26 mouse cellular contexts compared by ENCODE assay signal in genomic region chr4:119919349-119919748, GRCm38 (mm10).
DNase-seq lines count a peak whose midpoint lies in the region; ATAC-seq and TF ChIP-seq lines count a peak whose summit lies in the region.
"Had no signal": no experiment of that assay in that cellular context is flagged by ENCODE, and none has a peak within 500 bp of the region (broad histone marks: within the 10 kb centered on the region; RNA-seq: fewer than 3 reads in every experiment).

No protein-coding gene starts in this region.

- no peaks in the 10 kb centered on the region for H3K9me3 ChIP-seq in intestine, postnatal 0 days (ENCODE audit: control insufficient read depth)
- no peaks in the 10 kb centered on the region for H3K9me3 ChIP-seq in intestine, embryonic 16.5 days (ENCODE audit: control insufficient read depth, low read length)
- no peaks in the 10 kb centered on the region for H3K9me3 ChIP-seq in liver, postnatal 0 days (ENCODE audit: low read length)
- H3K9me3 ChIP-seq in liver, embryonic 12.5 days (replicated peaks) = 0 out of 2 replicates have a peak, but pooled peaks cover 5% of the 10 kb centered on the region
- peaks cover 13% of the 10 kb centered on the region for H3K9me3 ChIP-seq in CH12.LX (replicated peaks; ENCODE audit: low read length)
- H3K9me3 ChIP-seq: heart, embryonic 15.5 days; hindbrain, embryonic 15.5 days had no signal

- no peaks in the 10 kb centered on the region for H3K27me3 ChIP-seq in intestine, postnatal 0 days (replicated peaks; ENCODE audit: control insufficient read depth, insufficient read depth, low read length)
- no peaks in the 10 kb centered on the region; the same call in 1 of the 2 replicates for H3K27me3 ChIP-seq in intestine, embryonic 16.5 days (replicated peaks; ENCODE audit: control insufficient read depth, insufficient read depth, low read length)
- H3K27me3 ChIP-seq in liver, postnatal 0 days (ENCODE audit: insufficient read depth, low read length) = no peaks in the 10 kb centered on the region
- H3K27me3 ChIP-seq in liver, embryonic 12.5 days (replicated peaks) = no peaks in the 10 kb centered on the region
- no peaks in the 10 kb centered on the region for H3K27me3 ChIP-seq in CH12.LX (replicated peaks)
- H3K27me3 ChIP-seq: forebrain, embryonic 13.5 days; heart, embryonic 12.5 days; heart, embryonic 15.5 days; hindbrain, embryonic 12.5 days; hindbrain, embryonic 15.5 days had no signal

- no peak for ATAC-seq in intestine, postnatal 0 days
- ATAC-seq in intestine, embryonic 16.5 days = no peak
- ATAC-seq in liver, postnatal 0 days = no peak
- ATAC-seq in liver, embryonic 12.5 days = no peak
- ATAC-seq: activated CD4-positive, CD25-positive, alpha-beta regulatory T cell, adult 4 months; CD4-positive, CD25-positive, alpha-beta regulatory T cell, adult 4 months; forebrain, embryonic 13.5 days; forebrain, embryonic 16.5 days had no signal

- no peak for DNase-seq in liver, postnatal 0 days
- no peak for DNase-seq in CH12.LX (ENCODE audit: extremely low read depth)
- no peak for DNase-seq in right cerebral cortex, postnatal 36 days (ENCODE audit: low spot score in 2 of 2)
- DNase-seq in lung, postnatal 4 days = no peak
- DNase-seq: adrenal gland, adult 8-10 months; adrenal gland, postnatal 25 days; cerebellum, adult 11-12 months; cerebellum, adult 8-10 months; cerebellum, postnatal 10 days; cerebellum, postnatal 36 days; gastrocnemius, postnatal 10 days; gastrocnemius, postnatal 36 days; heart, postnatal 14 days had no signal

- no peak for TF ChIP-seq POLR2A in CH12.LX (IDR thresholded peaks at IDR 0.05; ENCODE audit: low read depth, low read length)
- no peak for TF ChIP-seq POLR2A in cortical plate, adult 2 months (IDR thresholded peaks at IDR 0.05; ENCODE audit: extremely low read depth, insufficient read depth, low read length)

- no peaks in the 10 kb centered on the region for H3K4me1 ChIP-seq in intestine, postnatal 0 days (replicated peaks; ENCODE audit: control insufficient read depth, insufficient read depth, low read length)
- H3K4me1 ChIP-seq in intestine, embryonic 16.5 days (ENCODE audit: control insufficient read depth, insufficient read depth, low read length) = 0 out of 2 replicates have a peak, but pooled peaks cover 2% of the 10 kb centered on the region
- no peaks in the 10 kb centered on the region for H3K4me1 ChIP-seq in liver, postnatal 0 days (ENCODE audit: insufficient read depth)
- no peaks in the 10 kb centered on the region for H3K4me1 ChIP-seq in liver, embryonic 12.5 days
- peaks cover 22 to 41% of the 10 kb centered on the region in 2 experiments for H3K4me1 ChIP-seq in CH12.LX (ENCODE audit: control insufficient read depth in 1 of 2, insufficient read depth in 2 of 2)
- H3K4me1 ChIP-seq in cortical plate, adult 2 months (ENCODE audit: control insufficient read depth, insufficient read depth, low read length) = peaks cover 9% of the 10 kb centered on the region; the same call in 1 of the 2 replicates
- H3K4me1 ChIP-seq: heart, embryonic 12.5 days; heart, embryonic 15.5 days; hindbrain, embryonic 12.5 days had no signal

- no peak overlapping the region for H3K9ac ChIP-seq in intestine, postnatal 0 days (ENCODE audit: low read depth, low read length)
- no peak overlapping the region for H3K9ac ChIP-seq in intestine, embryonic 16.5 days (ENCODE audit: low read depth, low read length)
- H3K9ac ChIP-seq in liver, postnatal 0 days (replicated peaks) = no peak overlapping the region
- no peak overlapping the region for H3K9ac ChIP-seq in liver, embryonic 12.5 days
- H3K9ac ChIP-seq in CH12.LX (ENCODE audit: insufficient read depth, low read depth) = no peak overlapping the region
- H3K9ac ChIP-seq: forebrain, embryonic 13.5 days; heart, embryonic 12.5 days; heart, embryonic 15.5 days; hindbrain, embryonic 12.5 days; hindbrain, embryonic 15.5 days had no signal

- dilution Hi-C loops in CH12.LX (cut with MboI; ENCODE audit: extremely low pct_ligation_motif_present, extremely low pct_unique_long_range_greater_than_20kb, low sequenced_read_pairs) = no loop called here

- 78% methylated on average over 5 of the region's 5 CpGs for WGBS in intestine, postnatal 0 days
- 64% methylated on average over 5 of the region's 5 CpGs for WGBS in intestine, embryonic 16.5 days
- 69% methylated on average over 5 of the region's 5 CpGs for WGBS in liver, postnatal 0 days (ENCODE audit: insufficient replicate concordance)
- 53% methylated on average over 5 of the region's 5 CpGs for WGBS in liver, embryonic 12.5 days (ENCODE audit: insufficient replicate concordance)

- H3K4me2 ChIP-seq in intestine, postnatal 0 days (replicated peaks; ENCODE audit: low read depth) = no peak overlapping the region
- no peak overlapping the region for H3K4me2 ChIP-seq in intestine, embryonic 16.5 days (ENCODE audit: low read depth, low read length)
- H3K4me2 ChIP-seq in liver, postnatal 0 days (ENCODE audit: low read depth, low read length) = no peak overlapping the region
- no peak overlapping the region for H3K4me2 ChIP-seq in liver, embryonic 12.5 days
- no peak overlapping the region for H3K4me2 ChIP-seq in CH12.LX (ENCODE audit: insufficient read depth, low read depth, poor library complexity, severe bottlenecking)
- H3K4me2 ChIP-seq: forebrain, embryonic 13.5 days; heart, embryonic 12.5 days; heart, embryonic 15.5 days; hindbrain, embryonic 12.5 days; hindbrain, embryonic 15.5 days had no signal

- H3K27ac ChIP-seq in intestine, postnatal 0 days (ENCODE audit: low read depth, low read length) = no peak overlapping the region
- H3K27ac ChIP-seq in intestine, embryonic 16.5 days (ENCODE audit: low read length) = no peak overlapping the region
- H3K27ac ChIP-seq in liver, postnatal 0 days (ENCODE audit: low read depth) = no peak overlapping the region
- H3K27ac ChIP-seq in liver, embryonic 12.5 days = no peak overlapping the region
- no peak overlapping the region for H3K27ac ChIP-seq in CH12.LX (ENCODE audit: insufficient read depth, low read depth)
- H3K27ac ChIP-seq in cortical plate, adult 2 months (ENCODE audit: insufficient read depth, low read length) = no peak overlapping the region
- H3K27ac ChIP-seq: forebrain, embryonic 10.5 days; forebrain, embryonic 13.5 days; heart, embryonic 15.5 days; hindbrain, embryonic 12.5 days; hindbrain, embryonic 15.5 days had no signal

- no peak for TF ChIP-seq EP300 in liver, postnatal 0 days (IDR thresholded peaks at IDR 0.05; ENCODE audit: low read depth)
- no peak for TF ChIP-seq EP300 in CH12.LX (IDR thresholded peaks at IDR 0.05; ENCODE audit: low read length)

- TF ChIP-seq CTCF in intestine, postnatal 0 days (IDR thresholded peaks at IDR 0.05; ENCODE audit: low read depth) = peak; percentile 11; the same call in 1 of the 2 replicates
- peak; percentile 12; the same call in 1 of the 2 replicates for TF ChIP-seq CTCF in liver, postnatal 0 days (IDR thresholded peaks at IDR 0.05; ENCODE audit: low read depth)
- TF ChIP-seq CTCF in CH12.LX (conservative IDR thresholded peaks at IDR 0.05 in 1 of 2, IDR thresholded peaks at IDR 0.05 in 1 of 2; ENCODE audit: low read depth in 2 of 2, low read length in 2 of 2) = peak in 1 of 2 experiments; percentile 55; a peak in 2 of 4 replicates
- TF ChIP-seq CTCF in cortical plate, adult 2 months (IDR thresholded peaks at IDR 0.05; ENCODE audit: extremely low read depth, insufficient read depth, low read length) = 0 out of 2 replicates have a peak, but pooled peaks have one; percentile 3

- H3K4me3 ChIP-seq in intestine, postnatal 0 days (ENCODE audit: low read depth, low read length) = no peak overlapping the region
- no peak overlapping the region for H3K4me3 ChIP-seq in intestine, embryonic 16.5 days (ENCODE audit: low read length)
- H3K4me3 ChIP-seq in liver, postnatal 0 days (ENCODE audit: low read depth, low read length) = no peak overlapping the region
- H3K4me3 ChIP-seq in liver, embryonic 12.5 days = no peak overlapping the region
- H3K4me3 ChIP-seq in CH12.LX (replicated peaks in 1 of 3; ENCODE audit: low read depth in 2 of 3, low read length in 2 of 3, poor library complexity in 1 of 3) = no peak overlapping the region
- H3K4me3 ChIP-seq in cortical plate, adult 2 months (ENCODE audit: insufficient read depth, low read length) = no peak overlapping the region
- H3K4me3 ChIP-seq: forebrain, embryonic 10.5 days; forebrain, embryonic 13.5 days; heart, embryonic 12.5 days; heart, embryonic 15.5 days; hindbrain, embryonic 12.5 days; hindbrain, embryonic 15.5 days had no signal

- in situ Hi-C loops in CH12.LX (cut with MboI; ENCODE audit: low pct_ligation_motif_present, low pct_unique_long_range_greater_than_20kb, low sequenced_read_pairs) = loop anchor here (10.0 kb wide), 1 partner anchor 205 kb away; no protein-coding TSS in a partner anchor

- H3K36me3 ChIP-seq in intestine, postnatal 0 days (ENCODE audit: control insufficient read depth, insufficient read depth) = no peaks in the 10 kb centered on the region
- H3K36me3 ChIP-seq in intestine, embryonic 16.5 days (ENCODE audit: control insufficient read depth, insufficient read depth, low read length) = no peaks in the 10 kb centered on the region
- no peaks in the 10 kb centered on the region for H3K36me3 ChIP-seq in liver, postnatal 0 days (replicated peaks; ENCODE audit: insufficient read depth, low read length)
- no peaks in the 10 kb centered on the region for H3K36me3 ChIP-seq in liver, embryonic 12.5 days
- no peaks in the 10 kb centered on the region for H3K36me3 ChIP-seq in CH12.LX (replicated peaks in 1 of 2; ENCODE audit: control insufficient read depth in 1 of 2, insufficient read depth in 1 of 2, low read length in 1 of 2)
- H3K36me3 ChIP-seq: forebrain, embryonic 10.5 days; heart, embryonic 12.5 days; heart, embryonic 15.5 days; hindbrain, embryonic 12.5 days; hindbrain, embryonic 15.5 days had no signal

- no peaks in the 10 kb centered on the region for H3K79me2 ChIP-seq in CH12.LX (replicated peaks; ENCODE audit: control insufficient read depth, extremely low read depth, insufficient read depth, poor library complexity, severe bottlenecking)

- peak; percentile 53 for TF ChIP-seq RAD21 in CH12.LX (IDR thresholded peaks at IDR 0.05; ENCODE audit: low read depth, low read length)

TF ChIP-seq in CH12.LX, 34 proteins besides CTCF, POLR2A, EP300 and RAD21:
- TF ChIP-seq SIN3A (IDR thresholded peaks at IDR 0.05; ENCODE audit: low read length) (no peak), SMC3 (IDR thresholded peaks at IDR 0.05; ENCODE audit: low read depth, low read length) (peak; percentile 58)
